Comparison of ENCODE assay signal across 11 mouse cellular contexts in genomic region chr2:17932932-17933790, GRCm38 (mm10).
DNase-seq lines count a peak whose midpoint lies in the region; ATAC-seq lines count a peak whose summit lies in the region.
"Had no signal": no experiment of that assay in that cellular context is flagged by ENCODE, and none has a peak within 500 bp of the region (broad histone marks: within the 10 kb centered on the region; RNA-seq: fewer than 3 reads in every experiment).

No protein-coding gene starts in this region.

- peak overlapping the region; percentile 4 for H3K4me3 ChIP-seq in heart, embryonic 11.5 days (ENCODE audit: low read depth, low read length)
- peak overlapping the region; percentile 25 for H3K4me3 ChIP-seq in forebrain, embryonic 15.5 days
- H3K4me3 ChIP-seq in midbrain, embryonic 12.5 days = peak overlapping the region; percentile 7; the same call in 1 of the 2 replicates

- H3K9me3 ChIP-seq in heart, embryonic 11.5 days (replicated peaks; ENCODE audit: control insufficient read depth, low read length) = no peaks in the 10 kb centered on the region
- no peaks in the 10 kb centered on the region for H3K9me3 ChIP-seq in forebrain, embryonic 15.5 days
- H3K9me3 ChIP-seq in midbrain, embryonic 12.5 days = 0 out of 2 replicates have a peak, but pooled peaks cover 3% of the 10 kb centered on the region

- H3K36me3 ChIP-seq in heart, embryonic 11.5 days (ENCODE audit: control insufficient read depth, insufficient read depth, low read length) = no peaks in the 10 kb centered on the region
- H3K36me3 ChIP-seq in forebrain, embryonic 15.5 days = no peaks in the 10 kb centered on the region
- no peaks in the 10 kb centered on the region for H3K36me3 ChIP-seq in midbrain, embryonic 12.5 days

- peak overlapping the region; percentile 59 for H3K4me2 ChIP-seq in heart, embryonic 11.5 days
- H3K4me2 ChIP-seq in forebrain, embryonic 15.5 days (replicated peaks) = peak overlapping the region; percentile 42
- peak overlapping the region; percentile 48 for H3K4me2 ChIP-seq in midbrain, embryonic 12.5 days (replicated peaks)

- DNase-seq in heart, adult 9 months (ENCODE audit: low spot score in 2 of 2) = no peak
- DNase-seq in ES-CJ7 (ENCODE audit: low read depth, low spot score) = peak; percentile 83
- DNase-seq in T-cell, adult 2 months (ENCODE audit: low spot score) = no peak
- no peak for DNase-seq in spleen, adult 18-20 months
- no peak for DNase-seq in cerebellum, adult 11 months
- DNase-seq: cerebellum, adult 11-12 months; kidney, postnatal 36 days; lung, postnatal 36 days had no signal

- ATAC-seq in heart, embryonic 11.5 days (replicated peaks; ENCODE audit: insufficient number of reproducible peaks, low FRiP score, low TSS enrichment) = 0 out of 2 replicates have a peak, but pooled peaks have one; percentile 35
- peak; percentile 74 for ATAC-seq in forebrain, embryonic 15.5 days (replicated peaks)
- ATAC-seq in midbrain, embryonic 12.5 days (ENCODE audit: low FRiP score, low read depth) = peak; percentile 85

- H3K4me1 ChIP-seq in heart, embryonic 11.5 days (ENCODE audit: control insufficient read depth, insufficient read depth, low read length) = peaks cover 20% of the 10 kb centered on the region
- peaks cover 14% of the 10 kb centered on the region for H3K4me1 ChIP-seq in forebrain, embryonic 15.5 days
- peaks cover 21% of the 10 kb centered on the region for H3K4me1 ChIP-seq in midbrain, embryonic 12.5 days

- H3K27me3 ChIP-seq in heart, embryonic 11.5 days (ENCODE audit: control insufficient read depth, insufficient read depth, low read length) = no peaks in the 10 kb centered on the region
- H3K27me3 ChIP-seq in forebrain, embryonic 15.5 days = no peaks in the 10 kb centered on the region
- H3K27me3 ChIP-seq in midbrain, embryonic 12.5 days = no peaks in the 10 kb centered on the region

- peak overlapping the region; percentile 87 for H3K27ac ChIP-seq in heart, embryonic 11.5 days (ENCODE audit: low read depth, low read length)
- H3K27ac ChIP-seq in forebrain, embryonic 15.5 days (replicated peaks) = no peak overlapping the region
- H3K27ac ChIP-seq in midbrain, embryonic 12.5 days (replicated peaks) = peak overlapping the region; percentile 76

- H3K9ac ChIP-seq in heart, embryonic 11.5 days (ENCODE audit: low read depth, low read length) = 0 out of 2 replicates have a peak overlapping the region, but pooled peaks have one; percentile 47
- H3K9ac ChIP-seq in forebrain, embryonic 15.5 days (replicated peaks) = peak overlapping the region; percentile 11; the same call in 1 of the 2 replicates
- 0 out of 2 replicates have a peak overlapping the region, but pooled peaks have one; percentile 15 for H3K9ac ChIP-seq in midbrain, embryonic 12.5 days (replicated peaks)

- 29% methylated on average over 15 of the region's 15 CpGs for WGBS in heart, embryonic 11.5 days (ENCODE audit: insufficient replicate concordance)
- WGBS in forebrain, embryonic 15.5 days = 5% methylated on average over 15 of the region's 15 CpGs
- 10% methylated on average over 15 of the region's 15 CpGs for WGBS in midbrain, embryonic 12.5 days

Comparison
In these comparisons a context has a peak if more than half of its experiments do, and no peak if none do; other contexts are left out.
1. ATAC-seq: peak in every context shown above with its lines; median percentile 85 in midbrain, embryonic 12.5 days; 74 in forebrain, embryonic 15.5 days; 35 in heart, embryonic 11.5 days.